Mouse (Mus musculus) kidney, adult 11 months (tissue): ENCODE data around the gene Cib1.

Source experiments
- DNase-seq: peaks from one replicate; pipeline ENCODE4 v3.0.0; 2022

The Cib1 gene

DNA sequence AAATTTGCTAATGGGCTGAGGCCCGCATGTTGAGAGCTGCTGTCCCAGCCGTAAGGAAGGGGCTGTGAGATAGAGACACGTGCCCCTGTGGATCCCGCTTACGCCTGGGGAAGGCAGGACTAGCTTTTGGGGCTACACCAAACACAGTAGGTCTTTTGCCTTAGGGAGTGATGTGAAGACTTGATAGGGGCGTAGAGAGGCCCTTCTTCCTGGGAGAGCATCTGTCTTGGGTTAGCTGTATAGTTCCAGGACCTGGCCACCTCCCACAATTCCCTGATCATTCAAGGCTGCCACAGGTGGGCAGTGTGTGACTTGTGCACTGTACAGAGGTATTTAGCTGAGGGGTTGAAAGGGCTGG lies 32.0 kb downstream of the Cib1 start:
- DNase-seq: no peak

DNA sequence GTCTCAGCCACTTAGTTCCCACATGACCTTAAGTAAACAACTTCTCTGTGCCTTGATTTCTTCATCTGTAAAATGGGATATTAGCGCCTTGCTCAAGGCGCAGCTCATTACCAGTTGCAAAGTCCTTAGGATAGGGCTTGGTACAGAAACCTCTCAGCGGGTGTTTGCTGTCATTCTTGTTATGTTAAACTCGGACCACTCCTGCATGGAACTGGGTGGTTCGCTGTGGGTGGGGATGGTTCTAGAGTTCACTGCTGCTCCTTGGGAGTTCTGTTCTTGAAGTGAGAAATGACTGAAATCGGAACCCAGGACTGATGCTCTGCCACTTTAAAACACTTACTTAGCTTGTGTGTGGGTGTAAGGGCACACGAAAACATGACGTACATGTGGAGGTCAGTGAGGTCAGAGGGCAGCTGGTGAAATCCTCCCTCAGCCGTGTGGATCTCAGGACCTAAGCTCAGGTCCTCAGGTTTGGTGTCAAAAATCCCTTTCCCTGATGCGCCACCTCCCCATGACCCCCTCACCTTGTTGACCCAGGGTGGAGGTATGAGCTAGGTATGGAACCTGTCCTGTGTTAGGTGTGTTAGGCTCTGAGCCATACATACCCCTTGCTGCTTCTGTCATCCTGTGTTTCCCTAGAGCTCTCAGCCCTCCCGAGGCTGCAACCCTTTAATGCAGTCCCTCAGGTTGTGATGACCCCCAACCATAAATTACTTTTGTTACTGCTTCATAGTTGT lies 32.6 kb downstream of the Cib1 start:
- no peak for DNase-seq

DNA sequence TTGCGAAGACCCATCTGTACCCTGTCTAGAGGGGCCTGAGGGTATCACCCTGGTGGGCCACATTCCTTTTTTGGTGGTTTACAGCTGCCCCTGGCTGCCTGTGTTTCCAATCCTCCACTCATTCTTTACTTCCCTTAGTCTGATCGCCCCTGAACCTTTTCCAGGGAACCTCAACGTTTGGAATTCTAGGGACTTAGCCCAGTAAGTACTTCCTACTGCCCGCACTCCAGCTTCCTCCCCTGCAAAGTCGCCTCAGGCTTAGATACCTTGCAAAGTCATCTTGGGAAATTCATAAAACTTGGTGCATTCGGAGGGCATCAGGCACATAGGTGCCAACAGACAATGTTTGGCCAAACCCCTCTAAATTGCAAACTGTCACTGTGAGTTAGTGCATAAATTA lies 33.3 kb downstream of the Cib1 start:
- DNase-seq: no peak

DNA sequence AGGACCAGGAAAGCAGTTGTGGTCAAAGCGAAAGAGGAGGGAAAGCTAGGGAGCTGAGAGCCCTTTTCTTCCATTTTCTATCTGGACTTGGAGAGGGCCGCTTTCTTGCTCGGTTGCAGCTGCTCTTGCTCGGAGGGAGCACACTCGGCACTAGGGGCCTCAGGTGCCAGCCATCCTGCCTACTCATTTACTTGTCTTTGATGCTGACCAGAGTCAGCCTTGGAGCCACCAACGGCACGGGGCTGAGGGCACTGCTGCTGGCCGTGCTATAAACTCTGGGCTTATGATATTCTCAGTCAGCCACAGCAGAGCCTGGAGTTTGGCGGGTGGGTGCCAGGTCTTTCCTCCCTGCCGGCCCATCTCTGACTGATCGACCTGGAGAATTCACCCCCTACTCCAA lies 33.8 kb downstream of the Cib1 start:
- no peak for DNase-seq

DNA sequence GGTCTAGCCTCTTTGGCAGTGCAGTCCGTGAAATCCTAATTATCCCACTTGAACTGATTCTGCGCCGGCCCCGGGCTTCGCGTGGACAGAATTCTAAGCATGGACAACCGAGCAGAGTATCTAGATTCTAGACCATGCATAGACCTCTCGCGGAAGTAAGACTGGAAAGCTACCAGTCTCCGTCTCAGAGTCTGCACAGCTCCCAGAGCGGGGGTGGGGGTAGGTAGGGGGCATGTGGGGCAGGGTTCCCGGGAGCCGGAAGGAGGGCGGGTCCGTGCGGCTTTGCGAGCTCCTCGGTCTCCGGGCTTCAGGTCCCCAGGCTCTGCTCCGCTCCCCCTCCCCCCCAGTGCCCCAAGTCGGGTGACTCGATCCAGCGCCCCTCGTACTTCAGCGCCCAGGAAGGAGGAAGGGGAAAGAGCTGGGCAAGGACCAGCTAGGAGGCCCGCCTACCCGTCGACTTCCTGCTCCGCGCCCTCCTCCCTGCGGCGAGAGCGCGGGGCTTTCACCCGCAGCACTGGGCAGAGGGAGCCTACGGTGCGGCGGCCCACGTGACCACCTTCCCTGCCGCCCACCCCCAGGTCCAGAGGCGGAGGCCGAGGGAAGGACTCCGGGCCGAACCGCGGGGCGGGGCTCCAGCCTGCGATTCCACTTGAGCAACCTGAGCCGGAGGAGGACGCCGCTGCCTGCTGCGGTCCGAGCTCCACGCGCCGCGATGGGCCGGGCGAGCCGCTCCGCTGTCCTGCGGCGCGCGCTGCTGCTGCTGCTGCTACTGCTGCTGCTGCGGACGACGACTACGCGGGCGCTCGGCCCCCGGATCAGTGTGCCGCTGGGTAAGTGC lies 34.5 kb downstream of the Cib1 start:
- DNase-seq: peak; percentile 86

DNA sequence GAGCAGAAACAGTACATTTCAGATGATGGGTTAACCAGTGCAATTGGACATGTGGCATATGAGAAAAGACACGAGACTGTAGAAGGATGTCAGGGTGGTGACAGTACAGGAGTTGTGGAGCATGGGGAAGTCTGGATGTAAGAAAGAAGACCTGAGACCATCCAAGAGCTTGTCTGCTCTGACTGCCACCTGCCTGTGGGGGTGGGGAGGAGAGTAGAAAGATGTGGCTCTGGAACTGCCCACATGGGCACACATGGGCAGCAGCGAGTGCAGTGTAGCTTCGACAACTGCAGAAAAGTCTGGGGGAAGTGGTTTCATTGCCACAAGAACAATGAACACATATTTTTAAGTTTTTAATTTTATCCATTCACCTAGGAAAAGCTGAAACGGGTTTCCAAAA lies 35.2 kb downstream of the Cib1 start:
- no peak for DNase-seq

DNA sequence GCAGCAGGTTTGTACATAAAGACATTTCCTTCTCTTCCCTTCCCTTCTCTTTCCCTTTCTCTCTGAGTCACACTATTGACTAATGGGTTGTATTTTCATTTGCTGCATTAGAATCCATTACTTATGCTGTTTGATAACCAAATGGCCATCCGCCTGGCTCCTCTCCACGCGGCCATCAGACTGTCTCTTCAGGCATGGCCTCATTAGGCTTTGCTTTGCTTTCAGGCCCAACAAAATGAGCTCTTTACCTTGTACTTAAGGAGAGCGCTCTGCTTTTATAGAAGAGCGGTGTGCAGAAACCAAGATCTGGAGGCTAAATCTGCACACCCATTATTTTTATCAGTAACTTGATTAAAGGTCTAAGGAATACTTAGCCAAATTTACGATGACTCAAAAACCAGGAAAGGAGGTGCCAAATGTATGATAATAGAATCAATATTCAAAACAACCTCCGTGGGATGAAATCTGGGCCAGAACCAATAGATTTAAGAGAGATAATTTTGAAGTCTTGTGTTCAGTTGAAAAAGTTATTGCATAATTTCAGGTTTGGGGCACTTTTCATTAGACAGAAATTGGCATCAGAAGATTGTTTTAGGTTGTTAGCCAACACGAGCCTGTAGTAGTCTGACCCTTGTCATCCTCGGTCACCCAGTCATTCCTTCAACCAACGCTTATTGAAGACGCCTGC lies 36.9 kb downstream of the Cib1 start:
- DNase-seq: no peak

DNA sequence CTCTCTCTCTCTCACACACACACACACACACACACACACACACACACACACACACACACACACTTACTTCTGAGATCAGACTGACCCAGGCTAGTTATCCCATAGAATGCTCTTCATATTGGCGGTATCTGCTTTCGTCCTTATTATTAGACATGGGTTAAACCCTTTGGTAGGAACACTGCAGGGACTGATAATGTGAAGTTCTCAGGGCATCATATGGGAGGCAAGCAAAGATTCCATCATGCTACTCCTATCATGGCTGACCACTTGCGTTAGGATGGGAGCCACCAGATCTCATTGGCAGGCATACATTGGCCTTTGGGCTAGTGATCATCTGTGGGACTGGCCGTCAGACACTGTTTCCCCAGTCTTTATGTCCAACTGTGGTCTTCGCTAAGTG lies 37.5 kb downstream of the Cib1 start:
- no peak for DNase-seq

DNA sequence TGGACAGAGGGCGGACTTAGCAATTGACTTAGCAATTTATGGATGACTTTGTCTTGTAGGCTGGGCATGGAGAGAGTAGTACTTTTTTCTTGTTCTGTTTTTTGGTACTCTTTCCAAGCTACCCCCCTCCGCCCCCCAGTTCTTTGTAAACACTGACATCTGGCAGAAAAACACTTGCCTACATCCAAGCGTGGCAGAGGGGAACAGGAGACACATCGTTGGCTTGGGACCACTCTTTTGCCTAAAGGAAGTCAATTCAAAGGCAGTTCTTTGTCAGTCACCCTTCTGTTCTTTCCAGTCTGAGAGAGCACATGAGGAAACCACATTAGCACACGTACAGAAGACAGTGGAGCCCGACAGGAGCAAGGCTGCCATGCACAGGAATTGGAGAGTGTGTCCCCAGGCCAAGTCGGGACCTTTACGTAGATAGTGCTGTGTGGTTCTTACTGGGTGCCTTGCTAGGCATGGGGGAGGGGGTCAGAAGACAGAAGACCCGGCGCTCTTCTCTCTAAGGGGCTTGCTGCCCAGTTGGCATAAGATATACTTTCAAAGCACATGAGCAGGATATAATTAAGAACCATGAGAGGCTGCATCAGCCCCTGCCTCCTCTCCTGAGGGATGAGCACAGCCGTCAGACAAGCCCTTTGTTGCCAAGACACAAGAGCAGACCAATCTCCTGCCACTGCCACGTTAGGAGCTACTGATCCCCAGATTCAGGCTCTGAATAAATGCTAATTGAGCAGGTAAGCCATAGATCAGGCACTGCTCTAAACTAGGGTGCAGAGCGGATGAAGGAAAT lies 38.5 kb downstream of the Cib1 start:
- DNase-seq: no peak

DNA sequence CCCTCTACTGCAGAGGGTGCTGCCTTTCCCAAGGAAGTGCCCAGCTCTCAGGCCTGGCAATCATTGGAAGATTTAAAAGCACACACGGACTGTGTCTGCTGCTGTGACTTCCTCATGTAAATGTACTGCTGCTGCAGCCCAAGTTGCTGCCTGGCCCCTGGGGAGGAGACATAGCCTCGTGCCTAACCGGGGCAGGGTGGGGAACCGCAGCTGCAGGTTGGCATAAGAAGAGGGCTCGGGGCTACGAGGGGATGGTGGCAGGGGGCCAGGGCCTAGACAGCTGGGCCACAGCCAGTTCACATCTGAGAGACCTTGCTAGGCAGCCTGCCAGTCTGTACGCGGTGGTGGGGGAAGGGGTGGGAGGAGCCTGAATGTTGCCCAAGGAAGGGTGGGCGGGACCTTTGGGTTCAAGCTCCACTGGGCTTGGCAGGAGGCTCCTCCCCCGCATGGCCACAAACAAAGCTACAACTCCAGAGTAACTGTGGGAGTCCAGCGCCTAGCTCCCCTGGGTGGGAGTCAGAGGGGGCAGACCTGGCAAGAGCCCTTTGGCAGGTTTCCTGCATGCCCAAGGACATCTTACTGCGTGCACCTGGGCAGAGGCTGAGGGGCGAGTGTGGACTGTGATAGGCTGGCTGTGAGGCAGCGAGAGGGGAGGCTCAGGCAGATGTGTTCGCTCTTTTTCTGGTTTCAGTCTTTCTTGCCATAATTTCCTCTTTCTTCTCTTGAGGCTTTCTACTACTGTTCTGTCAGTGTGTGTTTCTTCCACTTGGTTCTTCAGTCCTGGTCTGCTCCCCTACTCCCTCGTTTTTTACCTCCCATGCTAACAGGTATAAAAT lies 40.2 kb downstream of the Cib1 start:
- peak; percentile 94 for DNase-seq

DNA sequence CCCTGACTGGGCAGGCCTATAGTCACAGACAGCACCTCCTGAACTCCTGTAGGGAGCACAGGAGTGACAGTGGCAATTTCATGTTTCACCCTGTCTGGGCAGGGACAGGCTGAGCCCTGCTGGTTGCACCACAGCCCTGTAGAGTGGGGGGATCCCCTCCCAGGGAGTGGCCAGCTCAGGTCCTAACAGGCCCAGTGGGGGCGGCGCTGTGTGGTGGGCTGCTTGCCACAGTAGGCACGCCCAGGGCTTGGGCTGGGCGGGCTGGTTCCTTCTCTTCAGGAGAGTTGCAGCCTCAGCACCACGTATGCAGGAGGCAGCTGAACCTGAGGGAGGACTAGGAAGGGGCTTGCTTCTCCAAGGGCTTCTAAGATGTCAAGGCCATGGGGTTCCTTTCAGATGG lies 41.2 kb downstream of the Cib1 start:
- DNase-seq: peak; percentile 74

DNA sequence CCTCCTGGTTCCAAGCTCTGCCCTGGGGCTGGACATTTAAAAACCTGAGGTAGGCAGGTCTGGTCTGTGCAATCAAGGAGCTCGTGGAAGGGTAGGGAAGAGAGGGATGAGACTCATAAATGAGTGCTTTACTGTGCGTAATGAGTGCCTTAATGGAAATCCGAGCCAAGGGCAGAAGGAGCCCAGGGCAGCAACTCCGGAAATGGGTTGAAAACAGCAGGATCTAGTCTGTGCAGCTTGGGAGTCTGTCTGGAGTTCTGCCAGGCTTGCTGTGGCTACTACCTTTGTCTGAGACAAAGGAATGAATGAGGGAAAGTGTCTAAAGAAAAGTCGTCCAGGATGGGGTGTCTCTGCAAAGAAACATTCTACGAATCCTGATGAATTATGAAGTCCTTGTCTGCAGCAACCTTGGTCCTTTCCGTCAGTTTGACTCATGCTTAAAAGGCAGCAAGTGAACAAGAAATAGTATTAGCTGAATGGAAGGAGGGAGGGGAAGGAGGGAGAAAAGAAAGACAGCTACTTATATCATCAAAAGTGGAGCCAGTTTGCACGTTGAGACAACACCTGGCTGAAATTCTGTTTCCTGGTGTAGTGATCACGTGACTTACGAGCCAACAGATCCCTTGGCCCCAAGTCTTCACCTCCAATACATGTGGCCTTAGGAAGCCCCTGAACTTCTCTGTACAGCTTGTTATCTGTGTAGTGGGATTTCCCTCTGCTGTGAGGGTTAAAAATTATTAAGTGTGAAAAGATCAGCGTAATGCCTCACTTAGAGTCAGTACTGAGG lies 43.3 kb downstream of the Cib1 start:
- no peak for DNase-seq

DNA sequence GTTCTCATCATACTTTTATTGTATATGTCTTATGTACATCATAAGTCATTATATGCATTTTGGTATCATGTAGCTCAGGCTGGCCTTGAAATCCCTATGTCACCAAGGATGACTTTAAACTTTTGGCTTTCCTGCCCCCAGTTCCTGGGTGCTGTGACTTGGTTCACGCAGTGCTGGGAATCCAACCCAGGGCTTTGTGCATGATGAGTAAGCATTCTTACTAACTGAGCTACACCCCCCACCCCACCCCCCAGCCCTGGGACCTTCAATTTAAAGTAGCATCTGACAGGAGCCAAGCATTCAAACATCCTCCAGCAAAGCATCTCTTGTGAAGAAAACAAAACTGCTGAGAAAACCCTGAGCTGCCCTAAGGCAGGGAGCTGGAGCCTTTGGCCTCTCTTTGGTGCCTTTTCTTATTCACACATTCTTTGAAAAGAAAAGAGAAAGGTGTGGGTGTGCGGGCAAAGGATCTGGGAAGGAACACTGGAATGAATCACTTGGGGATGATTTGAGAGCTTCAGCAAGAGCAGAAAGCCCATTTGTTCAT lies 44.0 kb downstream of the Cib1 start:
- no peak for DNase-seq

DNA sequence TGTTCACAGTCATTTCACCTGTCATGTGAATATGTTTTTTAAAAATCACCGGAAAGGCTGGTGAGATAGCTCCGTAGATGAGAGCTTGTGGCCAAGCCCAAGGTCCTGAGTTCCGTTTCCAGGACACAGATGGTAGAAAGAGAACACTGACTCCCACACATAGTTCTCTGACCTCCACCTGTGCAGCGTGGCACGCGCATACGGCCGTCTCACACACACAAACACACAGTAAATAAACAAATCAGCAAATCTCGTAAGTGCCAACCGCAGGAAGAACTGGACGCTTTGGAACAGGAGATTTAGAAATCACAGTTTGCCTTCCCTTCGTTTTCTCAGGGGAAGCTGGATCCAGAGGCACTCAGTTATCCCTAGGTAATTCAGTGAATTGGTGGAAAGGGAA lies 45.1 kb downstream of the Cib1 start:
- no peak for DNase-seq

DNA sequence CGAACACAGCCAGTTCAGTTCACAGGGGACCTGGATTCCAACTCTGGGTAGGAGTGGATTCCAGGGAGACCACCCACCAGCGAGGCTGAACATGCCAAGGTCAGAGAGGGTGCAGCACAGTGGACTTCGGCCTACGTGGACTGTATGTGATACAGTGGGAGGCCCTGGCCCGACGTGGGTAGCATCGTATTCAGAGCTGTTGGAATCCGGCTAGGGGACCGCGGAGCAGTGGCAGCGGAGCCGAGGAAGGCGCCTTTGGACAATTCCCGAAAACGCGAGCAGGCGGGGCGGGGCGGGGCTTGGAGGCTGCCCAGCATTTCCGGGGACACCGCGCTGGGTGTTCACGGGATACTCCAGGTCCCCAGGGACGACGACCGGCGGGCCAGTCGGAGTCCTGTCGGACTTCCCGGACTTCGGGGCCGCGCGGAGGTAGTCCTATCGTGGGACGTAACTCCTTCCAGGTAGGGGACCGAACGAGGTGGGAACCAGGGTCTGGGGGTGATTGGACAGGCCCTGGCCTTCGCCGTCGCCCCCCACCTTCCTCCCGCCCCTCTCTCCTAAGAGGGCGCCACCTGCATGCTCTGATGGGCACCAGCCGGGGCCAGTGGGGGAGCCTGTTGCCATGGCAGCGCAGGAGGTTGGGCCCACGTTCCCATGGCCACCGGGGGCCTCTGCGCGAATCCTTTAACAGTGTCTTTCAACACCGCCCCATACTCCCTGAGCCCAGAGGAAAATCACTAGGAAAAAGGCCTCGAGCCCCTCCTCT lies 45.9 kb downstream of the Cib1 start, which contains the start of gene Sema4b:
Gene Sema4b, plus strand, starts transcription at position 311 of the 766 bp plus-strand sequence.
- peak; percentile 96 for DNase-seq

DNA sequence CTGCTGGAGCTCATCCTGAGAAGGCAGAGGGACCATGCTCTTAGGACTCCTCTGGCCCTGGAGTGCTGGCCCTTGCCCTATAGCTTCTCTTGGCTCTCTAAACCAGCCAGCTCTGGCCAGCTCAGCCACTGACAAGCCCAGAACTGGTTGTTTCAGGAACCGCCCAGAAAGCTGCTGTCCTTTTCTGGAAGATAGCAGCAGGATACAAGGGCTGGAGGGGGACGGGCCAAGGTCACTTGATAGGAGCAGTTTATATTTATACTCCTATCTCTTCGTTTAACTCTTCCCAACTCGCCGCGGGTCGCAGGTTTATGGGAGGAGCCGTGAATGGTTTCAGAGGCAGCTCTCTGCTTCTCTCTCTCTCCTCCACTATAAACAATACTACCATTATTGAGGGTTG lies 46.6 kb downstream of the Cib1 start:
- peak; percentile 89 for DNase-seq

DNA sequence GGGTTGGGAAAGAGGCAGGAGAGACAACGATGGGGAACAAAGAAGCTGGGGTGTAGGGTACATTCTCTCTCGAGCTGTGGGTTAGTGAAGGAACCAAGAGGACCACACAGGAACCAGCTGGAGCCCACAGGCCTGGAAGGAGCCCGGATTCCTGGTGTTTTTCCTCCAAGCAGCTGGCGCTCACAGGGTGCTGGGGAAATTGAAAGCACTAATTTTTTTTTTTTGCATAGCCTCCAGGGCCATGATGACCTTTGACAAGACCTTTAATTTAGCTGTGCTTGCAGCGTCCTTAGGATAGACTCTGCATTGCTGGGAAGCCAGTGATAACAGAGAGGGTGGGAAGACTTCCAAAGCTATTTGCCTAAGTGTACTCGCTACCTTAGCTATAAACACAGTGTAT lies 47.6 kb downstream of the Cib1 start:
- DNase-seq: no peak

DNA sequence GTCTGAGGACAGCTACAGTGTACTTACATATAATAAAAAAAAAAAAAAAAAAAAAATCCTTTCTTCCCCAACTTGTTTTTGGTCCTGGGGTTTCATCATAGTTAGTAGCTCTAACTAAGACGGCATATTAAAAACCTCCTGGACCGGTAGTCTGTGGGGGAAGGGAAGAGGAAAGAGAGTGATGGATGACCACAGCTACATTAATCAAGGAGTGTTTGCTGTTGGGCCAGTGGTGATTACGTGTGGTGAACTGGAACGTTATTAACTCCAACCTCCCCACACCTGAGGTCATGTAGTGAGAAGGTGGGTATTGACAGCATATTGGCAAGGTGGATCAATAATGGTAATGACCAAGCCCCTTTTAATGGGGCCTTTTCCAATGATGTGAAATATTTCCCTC lies 48.1 kb downstream of the Cib1 start:
- no peak for DNase-seq

DNA sequence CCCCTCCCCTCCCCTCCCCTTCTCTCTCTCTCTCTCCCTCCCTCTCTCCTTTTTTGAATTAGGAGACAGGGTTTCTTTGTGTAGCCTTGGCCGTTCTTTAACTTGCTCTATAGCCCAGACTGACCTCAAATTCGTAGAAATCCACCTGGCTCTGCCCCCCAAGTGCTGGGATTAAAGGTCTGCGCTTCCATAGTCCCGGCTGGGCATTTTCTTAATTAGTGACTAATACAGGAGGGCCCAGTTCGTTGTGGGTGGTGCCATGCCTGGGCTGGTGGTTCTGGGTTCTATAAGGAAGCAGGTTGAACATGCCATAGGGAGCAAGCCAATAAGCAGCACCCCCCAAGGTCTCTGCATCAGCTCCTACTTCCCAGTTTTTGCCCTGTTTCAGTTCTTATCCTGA lies 48.6 kb downstream of the Cib1 start:
- peak; percentile 71 for DNase-seq

DNA sequence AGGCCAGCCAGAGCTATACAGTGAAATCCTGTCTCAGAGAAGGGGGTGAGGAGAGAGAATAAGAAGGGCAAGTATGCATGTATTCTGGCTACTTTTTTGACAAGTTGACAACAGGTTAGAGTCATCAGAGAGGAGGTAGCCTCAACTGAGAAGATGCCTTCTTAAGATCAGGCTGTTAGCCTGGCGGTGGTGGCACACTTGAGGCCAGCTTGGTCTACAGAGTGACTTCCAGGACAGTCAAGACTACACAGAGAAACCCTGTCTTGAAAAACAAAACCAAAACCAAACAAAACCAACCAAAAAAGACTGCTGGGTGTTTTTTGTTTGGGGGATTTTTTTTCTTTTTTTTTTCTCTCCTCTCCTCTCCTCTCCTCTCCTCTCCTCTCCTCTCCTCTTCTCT lies 49.1 kb downstream of the Cib1 start:
- no peak for DNase-seq
